Mouse (Mus musculus) hindbrain, embryonic 13.5 days (tissue): ENCODE data around the gene Ceacam20. TPM values are rescaled to one million over a fixed set of nuclear protein-coding genes. Genes with fewer than 3 reads are reported as not detected.
A peak's percentile ranks its signal among the peaks of the same experiment; 100 is the strongest.

Experiments
- ATAC-seq: fragments of 200-750 bp; cut with Nextera tagmentation; 2 replicates; pipeline ENCODE4 v1.8.0; 2017; ENCODE audit warnings: moderate TSS enrichment; ENCODE audit not compliant: low FRiP score
- H3K27ac ChIP-seq: fragments of 300-500 bp; sonication (generic); 2 replicates; pipeline ENCODE4 v1.5.1; 2015; ENCODE audit warnings: inconsistent platforms, mild to moderate bottlenecking, moderate library complexity
- H3K27me3 ChIP-seq: fragments of 300-500 bp; sonication (generic); 2 replicates; pipeline ENCODE4 v1.6.1; 2015; ENCODE audit warnings: mild to moderate bottlenecking, inconsistent platforms
- H3K36me3 ChIP-seq: fragments of 300-500 bp; sonication (generic); 2 replicates; pipeline ENCODE4 v1.6.1; 2015; ENCODE audit warnings: mild to moderate bottlenecking, inconsistent platforms
- H3K4me1 ChIP-seq: fragments of 300-500 bp; sonication (generic); replicated peaks from 2 replicates; pipeline ENCODE4 v1.6.1; 2015; ENCODE audit warnings: inconsistent platforms
- H3K4me2 ChIP-seq: fragments of 300-500 bp; sonication (generic); 2 replicates; pipeline ENCODE4 v1.6.1; 2015; ENCODE audit warnings: inconsistent platforms, mild to moderate bottlenecking, moderate library complexity
- H3K4me3 ChIP-seq: fragments of 300-500 bp; sonication (generic); 2 replicates; pipeline ENCODE4 v1.5.1; 2015; ENCODE audit warnings: mild to moderate bottlenecking, inconsistent platforms
- H3K9ac ChIP-seq: fragments of 300-500 bp; sonication (generic); 2 replicates; pipeline ENCODE4 v1.6.1; 2015; ENCODE audit warnings: mild to moderate bottlenecking, inconsistent platforms
- H3K9me3 ChIP-seq: fragments of 300-500 bp; sonication (generic); 2 replicates; pipeline ENCODE4 v1.6.1; 2016; ENCODE audit warnings: inconsistent platforms
- WGBS: fragments of 180-500 bp; shearing (Covaris S2); methylation state at CpG from one replicate; pipeline ENCODE4 v1.1.7; 2015; 5-methylcytosine and 5-hydroxymethylcytosine counted together
- polyA plus RNA-seq: library from polyadenylated mRNA; unstranded; fragments of >200 nt; fragmentation: Nextera tagmentation; extraction: Ambion mirVana; gene quantifications from 2 replicates; pipeline ENCODE4 v1.2.1, GENCODE M21; 2015

Ceacam20 gene
- polyA plus RNA-seq, 1 experiment from 2014 or later: not detected

- WGBS: 82% methylated on average over 20 of the region's 20 CpGs
- Histone ChIP-seq H3K27ac (no peak overlapping the region), H3K4me3 (no peak overlapping the region), H3K9ac (no peak overlapping the region), H3K9me3 (no peaks in the 10 kb centered on the region), H3K4me2 (no peak overlapping the region), H3K4me1 (peaks cover 7% of the 10 kb centered on the region; the same call in 1 of the 2 replicates), H3K36me3 (no peaks in the 10 kb centered on the region), H3K27me3 (peaks cover 10% of the 10 kb centered on the region; the same call in 1 of the 2 replicates)
- no peak for ATAC-seq
These were observed 30.0 kb upstream of the Ceacam20 start for GRCm38 (mm10) chr7:19935171-19935751.

- H3K27me3 ChIP-seq: peaks cover 10% of the 10 kb centered on the region; the same call in 1 of the 2 replicates
- H3K9me3 ChIP-seq: no peaks in the 10 kb centered on the region
- no peak overlapping the region for H3K4me3 ChIP-seq
- H3K36me3 ChIP-seq: no peaks in the 10 kb centered on the region
- H3K4me1 ChIP-seq: peaks cover 7% of the 10 kb centered on the region; the same call in 1 of the 2 replicates
- H3K4me2 ChIP-seq: no peak overlapping the region
- ATAC-seq: no peak
- no peak overlapping the region for H3K27ac ChIP-seq
- whole genome bisulfite sequencing: 84% methylated on average over 6 of the region's 6 CpGs
- H3K9ac ChIP-seq: no peak overlapping the region
These were observed 29.3 kb upstream of the Ceacam20 start for GRCm38 (mm10) chr7:19935961-19936360.

- H3K27me3 ChIP-seq: peaks cover 2% of the 10 kb centered on the region; the same call in 1 of the 2 replicates
- H3K9me3 ChIP-seq: no peaks in the 10 kb centered on the region
- H3K27ac ChIP-seq: no peak overlapping the region
- H3K9ac ChIP-seq: no peak overlapping the region
- no peak for ATAC-seq
- no peak overlapping the region for H3K4me2 ChIP-seq
- no peaks in the 10 kb centered on the region for H3K36me3 ChIP-seq
- H3K4me1 ChIP-seq: peaks cover 4% of the 10 kb centered on the region; the same call in 1 of the 2 replicates
- 85% methylated on average over 11 of the region's 11 CpGs for WGBS
- no peak overlapping the region for H3K4me3 ChIP-seq
These were observed 27.9 kb upstream of the Ceacam20 start for GRCm38 (mm10) chr7:19937229-19937821.

- Histone ChIP-seq H3K36me3 (no peaks in the 10 kb centered on the region), H3K4me1 (no peaks in the 10 kb centered on the region), H3K9me3 (no peaks in the 10 kb centered on the region), H3K27me3 (no peaks in the 10 kb centered on the region), H3K27ac (no peak overlapping the region), H3K9ac (no peak overlapping the region), H3K4me2 (no peak overlapping the region), H3K4me3 (no peak overlapping the region)
- 65% methylated on average over 11 of the region's 12 CpGs for WGBS
- no peak for ATAC-seq
These were observed 25.5 kb upstream of the Ceacam20 start for GRCm38 (mm10) chr7:19939555-19940235.

- ATAC-seq: no peak
- Histone ChIP-seq H3K36me3 (no peaks in the 10 kb centered on the region), H3K4me2 (no peak overlapping the region), H3K4me1 (no peaks in the 10 kb centered on the region), H3K27ac (no peak overlapping the region), H3K9ac (no peak overlapping the region), H3K27me3 (no peaks in the 10 kb centered on the region), H3K9me3 (no peaks in the 10 kb centered on the region), H3K4me3 (no peak overlapping the region)
- WGBS: 56% methylated on average over 5 of the region's 6 CpGs
These were observed 25.0 kb upstream of the Ceacam20 start for GRCm38 (mm10) chr7:19940256-19940655.

- no peak for ATAC-seq
- 94% methylated on average over 8 of the region's 8 CpGs for WGBS
- H3K27me3 ChIP-seq: no peaks in the 10 kb centered on the region
- H3K27ac ChIP-seq: no peak overlapping the region
- no peaks in the 10 kb centered on the region for H3K4me1 ChIP-seq
- no peak overlapping the region for H3K9ac ChIP-seq
- H3K4me3 ChIP-seq: no peak overlapping the region
- no peak overlapping the region for H3K4me2 ChIP-seq
- H3K36me3 ChIP-seq: no peaks in the 10 kb centered on the region
- no peaks in the 10 kb centered on the region for H3K9me3 ChIP-seq
These were observed 20.5 kb upstream of the Ceacam20 start for GRCm38 (mm10) chr7:19944709-19945108.

- no peaks in the 10 kb centered on the region for H3K36me3 ChIP-seq
- H3K27ac ChIP-seq: no peak overlapping the region
- H3K27me3 ChIP-seq: no peaks in the 10 kb centered on the region
- H3K9ac ChIP-seq: no peak overlapping the region
- no peak overlapping the region for H3K4me3 ChIP-seq
- no peak overlapping the region for H3K4me2 ChIP-seq
- ATAC-seq: no peak
- WGBS: 94% methylated on average over 5 of the region's 5 CpGs
- no peaks in the 10 kb centered on the region for H3K4me1 ChIP-seq
- H3K9me3 ChIP-seq: no peaks in the 10 kb centered on the region
These were observed 20.0 kb upstream of the Ceacam20 start for GRCm38 (mm10) chr7:19945201-19945600.

- H3K27me3 ChIP-seq: no peaks in the 10 kb centered on the region
- H3K4me2 ChIP-seq: no peak overlapping the region
- no peaks in the 10 kb centered on the region for H3K4me1 ChIP-seq
- no peak for ATAC-seq
- no peaks in the 10 kb centered on the region for H3K9me3 ChIP-seq
- no peak overlapping the region for H3K4me3 ChIP-seq
- WGBS: 92% methylated on average over 13 of the region's 13 CpGs
- no peak overlapping the region for H3K27ac ChIP-seq
- H3K36me3 ChIP-seq: no peaks in the 10 kb centered on the region
- no peak overlapping the region for H3K9ac ChIP-seq
These were observed 19.2 kb upstream of the Ceacam20 start for GRCm38 (mm10) chr7:19945821-19946515.

GRCm38 (mm10) chr7:19948956-19949355, 16.3 kb upstream of the Ceacam20 start:
- Histone ChIP-seq H3K4me1 (no peaks in the 10 kb centered on the region), H3K9ac (no peak overlapping the region), H3K27ac (no peak overlapping the region), H3K9me3 (no peaks in the 10 kb centered on the region), H3K4me3 (no peak overlapping the region), H3K27me3 (no peaks in the 10 kb centered on the region), H3K4me2 (no peak overlapping the region), H3K36me3 (no peaks in the 10 kb centered on the region)
- WGBS: 77% methylated on average over 12 of the region's 12 CpGs
- no peak for ATAC-seq

GRCm38 (mm10) chr7:19949996-19950395, 15.2 kb upstream of the Ceacam20 start:
- no peaks in the 10 kb centered on the region for H3K36me3 ChIP-seq
- no peaks in the 10 kb centered on the region for H3K4me1 ChIP-seq
- WGBS: 70% methylated on average over 10 of the region's 10 CpGs
- no peak overlapping the region for H3K4me2 ChIP-seq
- no peaks in the 10 kb centered on the region for H3K9me3 ChIP-seq
- ATAC-seq: no peak
- no peaks in the 10 kb centered on the region for H3K27me3 ChIP-seq
- no peak overlapping the region for H3K27ac ChIP-seq
- H3K4me3 ChIP-seq: no peak overlapping the region
- no peak overlapping the region for H3K9ac ChIP-seq

GRCm38 (mm10) chr7:19950589-19950988, 14.6 kb upstream of the Ceacam20 start, which contains the start of gene Igsf23:
TSS of gene Igsf23 (minus strand) at chr7:19950756.
- Histone ChIP-seq H3K4me2 (no peak within 1 kb of the TSS), H3K27me3 (no peaks in the 10 kb centered on the region), H3K36me3 (no peaks in the 10 kb centered on the region), H3K4me3 (no peak within 1 kb of the TSS), H3K9me3 (no peaks in the 10 kb centered on the region), H3K4me1 (no peaks in the 10 kb centered on the region), H3K27ac (no peak within 1 kb of the TSS), H3K9ac (no peak within 1 kb of the TSS)
- 0 out of 2 replicates have a peak, but pooled peaks have one; percentile 4 for ATAC-seq
- 59% methylated on average over 9 of the region's 9 CpGs for WGBS

- no peak overlapping the region for H3K9ac ChIP-seq
- H3K9me3 ChIP-seq: no peaks in the 10 kb centered on the region
- no peak overlapping the region for H3K4me2 ChIP-seq
- WGBS: 44% methylated on average over 10 of the region's 10 CpGs
- no peak overlapping the region for H3K4me3 ChIP-seq
- no peaks in the 10 kb centered on the region for H3K36me3 ChIP-seq
- H3K27ac ChIP-seq: no peak overlapping the region
- ATAC-seq: no peak
- H3K27me3 ChIP-seq: no peaks in the 10 kb centered on the region
- H3K4me1 ChIP-seq: no peaks in the 10 kb centered on the region
These were observed 12.8 kb upstream of the Ceacam20 start for GRCm38 (mm10) chr7:19952320-19952986.
